Mouse (Mus musculus): ENCODE measurements around the gene Gle1. TPM values are rescaled to one million over a fixed set of nuclear protein-coding genes. Genes with fewer than 3 reads are reported as not detected.
"Not testable (repeated sequence)": the region's sequence is repeated elsewhere in the genome, so short reads cannot be mapped to it uniquely, and the experiment has no call there.

Gene Gle1
- 69.1 and 72.5 TPM in 2 replicates for polyA plus RNA-seq (2016; fragmentation: Nextera tagmentation; extraction: Ambion mirVana)

DNA sequence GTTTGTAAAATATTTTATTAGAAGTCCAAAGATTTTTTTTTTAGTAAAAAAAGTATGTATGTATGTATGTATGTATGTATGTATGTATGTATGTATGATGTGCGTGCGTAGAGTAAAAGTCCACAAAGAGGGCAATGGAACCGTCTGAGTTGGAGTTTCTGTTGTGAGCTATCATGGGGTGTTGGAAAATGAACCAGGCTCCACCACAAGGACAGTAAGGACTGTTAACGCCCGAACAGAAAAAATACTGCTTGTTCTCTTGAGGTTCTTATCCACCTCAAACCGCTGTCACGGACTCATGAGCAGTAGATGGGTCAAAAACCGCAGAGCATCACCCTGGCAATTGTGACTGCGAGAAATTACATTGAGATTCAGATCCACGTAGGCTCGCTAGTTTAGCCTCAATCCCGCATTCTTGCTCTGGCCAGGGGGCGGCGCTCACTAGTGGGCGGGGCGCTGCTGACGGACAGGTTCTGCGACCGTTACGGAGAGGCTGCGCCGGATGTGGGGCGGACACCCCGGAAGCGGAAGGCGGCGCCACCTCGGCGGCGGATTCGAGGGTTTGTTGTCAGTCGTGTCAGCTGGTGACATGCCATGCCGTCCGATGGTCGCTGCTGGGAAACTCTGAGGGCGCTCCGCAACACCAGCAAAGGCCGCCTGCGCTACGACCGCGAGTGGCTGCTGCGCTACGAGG lies at the start of gene Gle1:
Gene Gle1, plus strand, starts transcription at position 521 of the 694 bp plus-strand sequence.
- H3K27me3 ChIP-seq: no peaks in the 10 kb centered on the region
- H3K27ac ChIP-seq: peak within 1 kb of the TSS; percentile 81
- H3K9ac ChIP-seq: peak within 1 kb of the TSS; percentile 63
- peak within 1 kb of the TSS; percentile 71 for H3K4me2 ChIP-seq (replicated peaks)
- H3K4me1 ChIP-seq: peaks cover 7% of the 10 kb centered on the region
- peaks cover 43% of the 10 kb centered on the region for H3K36me3 ChIP-seq
- 3% methylated on average over 44 of the region's 44 CpGs for WGBS
- ATAC-seq (ENCODE audit: low FRiP score): peak; percentile 96
- peak within 1 kb of the TSS; percentile 86 for H3K4me3 ChIP-seq
- no peaks in the 10 kb centered on the region for H3K9me3 ChIP-seq (replicated peaks)

DNA sequence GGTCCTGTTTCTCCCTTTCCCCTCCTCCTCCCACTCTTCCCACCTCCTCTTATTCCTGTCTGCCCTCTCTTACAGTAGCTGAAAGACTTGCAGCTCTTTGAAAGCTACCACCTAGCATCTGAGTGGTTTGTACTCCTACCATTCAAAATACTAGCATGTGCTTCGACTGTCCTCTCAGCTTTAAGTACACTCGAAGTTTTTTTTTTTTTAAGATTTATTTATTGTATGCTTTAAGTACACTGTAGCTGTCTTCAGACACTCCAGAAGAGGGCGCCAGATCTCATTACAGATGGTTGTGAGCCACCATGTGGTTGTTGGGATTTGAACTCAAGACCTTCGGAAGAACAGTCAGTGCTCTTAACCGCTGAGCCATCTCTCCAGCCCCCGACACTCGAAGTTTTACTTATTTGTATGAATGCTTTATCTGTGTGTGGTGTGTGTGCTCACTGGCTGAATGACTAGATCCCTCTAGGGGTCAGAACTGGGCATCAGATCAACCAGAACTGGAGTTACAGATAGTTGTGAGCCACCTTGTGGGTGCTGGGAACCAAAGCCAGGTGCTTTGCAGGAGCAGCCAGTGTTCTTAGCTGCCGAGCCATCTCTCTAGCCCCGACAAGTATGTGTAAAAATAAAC lies 48.5 kb upstream of the Gle1 start:
- H3K4me2 ChIP-seq (replicated peaks); H3K27ac ChIP-seq; H3K36me3 ChIP-seq; ATAC-seq (ENCODE audit: low FRiP score); H3K4me3 ChIP-seq; H3K27me3 ChIP-seq; H3K9ac ChIP-seq; H3K9me3 ChIP-seq (replicated peaks): not testable (repeated sequence)
- WGBS: 88% methylated on average over 9 of the region's 9 CpGs
- H3K4me1 ChIP-seq: peaks cover 20% of the 10 kb centered on the region

DNA sequence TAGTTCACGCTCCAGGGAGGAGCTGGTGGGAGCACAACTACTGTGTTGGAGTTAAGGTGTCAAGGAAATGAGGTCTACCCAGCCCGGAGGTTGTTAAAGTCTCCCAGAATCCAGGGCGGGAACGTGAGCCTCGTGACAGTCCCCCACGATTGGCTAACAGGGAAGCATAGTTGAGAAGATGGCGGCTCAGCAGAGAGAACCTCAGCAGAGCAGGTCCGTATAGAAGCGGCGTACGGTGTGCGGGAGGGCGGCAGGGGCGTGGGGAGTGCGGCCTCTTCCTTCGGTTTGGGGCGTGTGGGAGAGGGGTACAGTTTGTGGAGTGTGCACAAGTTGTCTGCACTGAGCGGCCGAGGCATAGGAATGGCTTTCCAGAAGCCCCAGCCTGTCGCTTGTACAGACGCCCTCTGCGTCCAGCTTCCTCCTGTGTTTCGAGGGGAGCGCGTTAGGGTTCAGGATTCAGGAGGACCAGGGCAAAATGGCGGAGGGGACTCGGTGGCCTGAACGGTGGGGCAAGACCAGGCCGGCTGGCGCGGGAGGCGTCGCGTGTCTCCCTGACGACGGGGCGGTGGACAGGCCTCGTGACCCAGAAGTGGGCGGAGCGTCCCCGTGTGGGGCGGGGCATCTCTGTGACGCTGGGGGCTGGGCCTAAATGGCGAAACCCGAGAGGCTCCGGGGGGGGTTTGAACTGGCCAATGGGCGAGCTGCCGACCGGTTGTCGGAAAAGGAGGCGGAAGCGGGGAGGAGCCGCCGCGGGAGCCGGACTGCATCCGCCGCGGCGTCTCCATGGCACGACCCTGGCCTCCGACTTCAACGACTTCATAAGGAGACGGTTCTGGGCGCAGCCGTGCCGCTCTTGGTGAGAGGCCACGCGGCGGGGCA lies 45.9 kb upstream of the Gle1 start, which contains the start of gene Odf2:
Gene Odf2, plus strand, starts transcription at position 156 of the 879 bp plus-strand sequence.
- peak; percentile 87 for ATAC-seq (ENCODE audit: low FRiP score)
- Histone ChIP-seq H3K4me3 (peak within 1 kb of the TSS; percentile 99), H3K36me3 (peaks cover 25% of the 10 kb centered on the region), H3K4me1 (peaks cover 20% of the 10 kb centered on the region), H3K4me2 (replicated peaks) (peak within 1 kb of the TSS; percentile 90), H3K27me3 (no peaks in the 10 kb centered on the region), H3K9ac (peak within 1 kb of the TSS; percentile 95), H3K9me3 (replicated peaks) (no peaks in the 10 kb centered on the region), H3K27ac (peak within 1 kb of the TSS; percentile 92)
- WGBS: 1% methylated on average over 55 of the region's 70 CpGs

DNA sequence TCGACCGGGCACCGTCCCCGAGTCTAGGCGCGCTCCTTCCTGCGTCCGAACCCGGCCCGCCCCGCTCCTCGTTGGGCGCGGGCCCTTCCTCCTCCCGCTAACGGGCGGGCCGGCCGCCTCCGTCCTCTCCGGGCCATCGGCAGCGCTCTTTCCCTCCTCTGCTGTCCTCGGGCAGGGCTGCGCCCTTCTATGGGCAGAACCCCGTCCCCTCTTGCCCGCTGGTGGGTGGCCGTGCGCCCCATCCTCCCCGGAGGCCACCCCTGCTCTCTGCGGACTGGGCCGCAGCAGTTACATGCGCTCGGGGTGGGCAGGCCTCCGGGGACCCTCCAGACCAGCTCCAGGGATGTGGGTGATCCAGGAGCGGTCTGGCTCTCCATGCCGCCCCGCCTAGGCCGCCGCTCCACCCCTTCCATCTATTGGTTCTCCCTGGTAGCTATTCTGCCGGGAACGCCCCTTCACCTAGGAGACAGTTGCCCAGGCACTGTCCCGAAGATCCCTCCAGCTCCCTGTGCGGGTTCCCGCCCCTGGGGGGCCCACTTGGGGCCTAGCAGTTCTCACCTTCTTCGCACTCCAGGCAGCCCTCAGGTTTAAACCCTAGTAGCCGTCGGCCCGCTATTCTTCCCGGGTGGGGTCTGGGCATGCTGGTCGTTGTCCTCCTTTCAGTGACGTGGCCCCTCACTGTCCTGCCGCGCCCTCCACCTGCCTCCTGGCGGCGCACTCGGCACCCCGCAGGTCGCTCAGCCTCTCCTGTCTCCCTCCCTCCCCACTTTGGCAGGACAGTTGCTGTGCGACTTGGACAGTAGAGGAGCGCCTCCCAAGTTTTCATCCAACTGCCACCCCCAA lies 45.0 kb upstream of the Gle1 start:
- under 1% methylated on average over 60 of the region's 61 CpGs for WGBS
- peak overlapping the region; percentile 92 for H3K27ac ChIP-seq
- ATAC-seq (ENCODE audit: low FRiP score): peak; percentile 93

DNA sequence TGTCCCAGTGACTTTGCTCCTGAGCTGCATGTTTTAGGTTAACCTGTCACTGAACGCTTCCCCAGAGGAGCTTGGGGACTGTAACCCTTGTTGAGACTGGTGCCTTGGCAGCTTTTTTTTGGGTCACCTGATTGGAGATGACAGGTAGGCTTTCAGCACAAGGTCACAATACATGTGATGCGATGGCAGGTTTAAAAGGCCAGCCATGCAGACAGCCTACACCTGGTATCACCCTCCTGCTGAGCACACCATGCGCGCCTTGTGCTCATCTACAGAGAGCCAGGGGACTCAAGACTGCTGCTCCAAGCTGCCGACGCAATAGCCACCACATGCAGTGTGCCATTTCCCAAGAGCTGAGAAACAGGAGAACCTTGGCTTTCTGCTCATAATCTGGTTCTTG lies 43.5 kb upstream of the Gle1 start:
- Histone ChIP-seq H3K9ac (no peak overlapping the region), H3K4me1 (peaks cover 20% of the 10 kb centered on the region), H3K4me3 (no peak overlapping the region), H3K36me3 (peaks cover 47% of the 10 kb centered on the region), H3K9me3 (replicated peaks) (no peaks in the 10 kb centered on the region), H3K4me2 (replicated peaks) (peak overlapping the region; percentile 90; the same call in 1 of the 2 replicates), H3K27me3 (no peaks in the 10 kb centered on the region), H3K27ac (no peak overlapping the region)
- ATAC-seq (ENCODE audit: low FRiP score): no peak
- WGBS: 91% methylated on average over 6 of the region's 6 CpGs

More for the DNA sequence above, 45.0 kb upstream of the Gle1 start:
- Histone ChIP-seq H3K27me3 (no peaks in the 10 kb centered on the region), H3K4me1 (peaks cover 20% of the 10 kb centered on the region), H3K9ac (peak overlapping the region; percentile 95), H3K4me2 (replicated peaks) (peak overlapping the region; percentile 90), H3K9me3 (replicated peaks) (no peaks in the 10 kb centered on the region), H3K4me3 (peak overlapping the region; percentile 99), H3K36me3 (peaks cover 34% of the 10 kb centered on the region)

DNA sequence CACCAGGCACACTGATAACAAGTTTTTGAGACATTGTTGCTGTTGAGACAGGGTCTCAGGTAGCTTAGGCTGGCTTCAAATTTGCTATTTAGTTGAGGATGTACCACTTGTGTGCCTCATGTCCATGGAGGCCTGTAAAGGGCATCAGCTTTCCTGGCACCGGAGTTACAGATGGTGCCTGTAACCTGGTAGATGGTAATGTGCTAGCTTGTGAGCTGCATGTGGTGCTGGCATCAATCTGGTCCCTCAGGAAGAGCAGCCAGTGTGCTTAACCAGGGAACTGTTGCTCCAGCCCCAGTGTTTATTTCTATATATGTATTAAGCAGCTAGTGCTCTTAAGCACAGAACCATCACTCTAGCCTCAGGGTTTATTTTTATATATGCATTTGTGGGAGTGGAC lies 39.2 kb upstream of the Gle1 start:
- no peak for ATAC-seq (ENCODE audit: low FRiP score)
- Histone ChIP-seq H3K27ac (no peak overlapping the region), H3K9me3 (replicated peaks) (no peaks in the 10 kb centered on the region), H3K36me3 (peaks cover 89% of the 10 kb centered on the region), H3K4me2 (replicated peaks) (no peak overlapping the region), H3K4me3 (no peak overlapping the region), H3K9ac (no peak overlapping the region), H3K27me3 (no peaks in the 10 kb centered on the region), H3K4me1 (peaks cover 6% of the 10 kb centered on the region)
- 96% methylated on average over 1 of the region's 1 CpGs for WGBS

DNA sequence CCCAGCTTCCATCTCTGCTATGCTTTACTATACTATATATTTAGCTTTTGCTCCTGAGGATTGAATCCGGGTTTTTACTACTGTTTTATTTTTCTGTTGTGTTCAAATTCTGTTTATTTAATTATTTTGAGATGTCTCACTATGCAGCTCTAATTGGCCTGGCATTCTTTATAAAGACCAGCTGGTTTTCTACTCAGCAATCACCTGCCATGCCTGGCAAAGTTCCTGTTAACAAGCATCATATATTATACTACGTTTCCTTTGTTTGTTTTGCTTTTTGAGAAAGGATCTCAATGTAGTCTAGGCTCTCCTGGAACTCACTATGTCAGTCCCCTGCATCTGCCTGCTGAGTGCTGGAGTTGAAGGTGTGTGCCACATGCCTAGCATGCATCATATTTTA lies 37.9 kb upstream of the Gle1 start:
- H3K9me3 ChIP-seq (replicated peaks): no peaks in the 10 kb centered on the region
- H3K4me1 ChIP-seq: no peaks in the 10 kb centered on the region
- peaks cover 96% of the 10 kb centered on the region for H3K36me3 ChIP-seq
- WGBS: 89% methylated on average over 2 of the region's 2 CpGs
- H3K27me3 ChIP-seq: no peaks in the 10 kb centered on the region
- no peak overlapping the region for H3K4me3 ChIP-seq
- no peak overlapping the region for H3K4me2 ChIP-seq (replicated peaks)
- H3K27ac ChIP-seq: no peak overlapping the region
- no peak overlapping the region for H3K9ac ChIP-seq
- ATAC-seq (ENCODE audit: low FRiP score): no peak

DNA sequence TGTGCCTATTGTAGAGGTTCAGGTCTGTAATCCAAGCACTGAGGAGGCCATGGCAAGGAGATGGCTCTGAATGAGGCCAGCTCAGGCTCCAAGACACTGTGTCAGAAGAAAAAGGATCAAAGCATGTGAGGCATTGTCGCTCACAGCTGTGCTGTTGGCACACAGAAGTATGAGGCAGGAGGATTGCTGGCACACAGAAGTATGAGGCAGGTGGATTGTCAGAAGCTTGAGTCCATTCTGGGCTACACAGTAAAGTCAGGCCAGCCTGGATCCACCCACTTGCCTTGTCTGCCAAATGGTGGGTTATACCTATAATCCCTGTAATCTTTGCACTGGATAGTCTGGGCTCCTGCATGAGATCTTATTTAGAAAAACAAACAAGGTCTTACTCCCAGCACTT lies 37.1 kb upstream of the Gle1 start:
- H3K9ac ChIP-seq: no peak overlapping the region
- no peaks in the 10 kb centered on the region for H3K9me3 ChIP-seq (replicated peaks)

DNA sequence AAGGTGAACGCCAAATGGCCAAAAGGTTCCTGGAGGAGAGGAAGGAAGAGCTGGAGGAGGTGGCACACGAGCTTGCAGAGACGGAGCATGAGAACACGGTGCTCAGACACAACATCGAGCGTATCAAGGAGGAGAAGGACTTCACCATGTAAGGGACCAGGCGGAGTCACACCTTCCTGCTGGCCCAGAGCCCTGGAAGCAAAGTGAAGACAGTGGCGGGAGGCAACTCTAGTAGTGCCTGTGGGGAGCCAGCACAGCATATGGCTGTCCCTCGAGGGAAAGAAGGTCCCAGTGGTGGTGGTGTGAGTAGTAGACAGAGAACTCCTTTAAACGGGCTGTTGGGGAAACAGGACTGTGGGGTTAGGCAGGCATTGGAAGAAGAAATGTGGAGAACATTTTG lies 33.0 kb upstream of the Gle1 start:
- no peaks in the 10 kb centered on the region for H3K4me1 ChIP-seq
- no peaks in the 10 kb centered on the region; the same call in 1 of the 2 replicates for H3K9me3 ChIP-seq (replicated peaks)
- H3K9ac ChIP-seq: no peak overlapping the region
- H3K27me3 ChIP-seq: no peaks in the 10 kb centered on the region
- peaks cover 98% of the 10 kb centered on the region for H3K36me3 ChIP-seq
- ATAC-seq (ENCODE audit: low FRiP score): no peak
- 91% methylated on average over 10 of the region's 10 CpGs for WGBS
- no peak overlapping the region for H3K4me3 ChIP-seq
- H3K4me2 ChIP-seq (replicated peaks): no peak overlapping the region
- H3K27ac ChIP-seq: no peak overlapping the region

More for the DNA sequence above, 37.1 kb upstream of the Gle1 start:
- peaks cover 96% of the 10 kb centered on the region for H3K36me3 ChIP-seq
- no peak overlapping the region for H3K4me3 ChIP-seq
- H3K4me2 ChIP-seq (replicated peaks): no peak overlapping the region
- 96% methylated on average over 1 of the region's 1 CpGs for WGBS
- H3K4me1 ChIP-seq: no peaks in the 10 kb centered on the region
- H3K27me3 ChIP-seq: no peaks in the 10 kb centered on the region
- no peak overlapping the region for H3K27ac ChIP-seq
- no peak for ATAC-seq (ENCODE audit: low FRiP score)

DNA sequence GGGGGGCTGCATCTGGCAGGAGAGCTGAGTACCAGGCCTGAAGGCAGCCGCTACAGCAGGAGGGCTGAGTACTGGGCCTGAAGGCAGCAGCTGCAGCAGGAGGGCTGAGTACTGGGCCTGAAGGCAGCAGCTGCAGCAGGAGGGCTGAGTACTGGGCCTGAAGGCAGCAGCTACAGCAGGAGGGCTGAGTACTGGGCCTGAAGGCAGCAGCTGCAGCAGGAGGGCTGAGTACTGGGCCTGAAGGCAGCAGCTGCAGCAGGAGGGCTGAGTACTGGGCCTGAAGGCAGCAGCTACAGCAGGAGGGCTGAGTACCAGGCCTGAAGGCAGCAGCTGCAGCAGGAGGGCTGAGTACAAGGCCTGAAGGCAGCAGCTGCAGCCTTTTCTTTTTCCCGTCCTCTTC lies 27.1 kb upstream of the Gle1 start:
- 85% methylated on average over 2 of the region's 2 CpGs for WGBS
- H3K27ac ChIP-seq; ATAC-seq (ENCODE audit: low FRiP score); H3K9ac ChIP-seq; H3K4me2 ChIP-seq (replicated peaks); H3K9me3 ChIP-seq (replicated peaks); H3K4me3 ChIP-seq; H3K27me3 ChIP-seq; H3K4me1 ChIP-seq: not testable (repeated sequence)
- H3K36me3 ChIP-seq: peaks cover 90% of the 10 kb centered on the region

DNA sequence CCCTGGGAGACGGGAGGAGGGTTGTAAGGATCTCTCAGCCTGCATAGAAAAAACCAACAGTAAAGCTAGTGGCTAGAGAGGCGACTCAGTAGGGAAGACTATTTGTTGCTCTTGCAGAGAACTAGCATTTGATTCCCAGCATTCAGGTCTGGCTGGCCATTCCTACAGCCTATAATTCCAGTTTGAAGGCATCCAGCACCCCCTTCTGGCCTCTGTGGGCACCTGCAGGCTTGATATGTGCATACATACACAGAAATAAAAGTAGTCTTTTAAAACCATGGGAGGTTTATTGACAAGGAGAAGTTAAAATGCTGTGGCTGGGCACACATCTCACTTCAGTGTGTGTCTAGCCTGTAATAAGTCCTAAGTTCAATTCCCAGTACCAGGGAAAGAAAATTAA lies 25.2 kb upstream of the Gle1 start:
- H3K4me3 ChIP-seq: no peak overlapping the region
- WGBS: 84% methylated on average over 2 of the region's 2 CpGs
- H3K9me3 ChIP-seq (replicated peaks): no peaks in the 10 kb centered on the region; the same call in 1 of the 2 replicates
- H3K4me2 ChIP-seq (replicated peaks): no peak overlapping the region
- peaks cover 90% of the 10 kb centered on the region for H3K36me3 ChIP-seq
- no peak for ATAC-seq (ENCODE audit: low FRiP score)
- no peak overlapping the region for H3K27ac ChIP-seq
- no peak overlapping the region for H3K9ac ChIP-seq
- H3K4me1 ChIP-seq: no peaks in the 10 kb centered on the region
- H3K27me3 ChIP-seq: no peaks in the 10 kb centered on the region
